Mouse (Mus musculus) lung, postnatal 0 days (tissue): ENCODE results near the gene Zfp654. TPM values are rescaled to one million over a fixed set of nuclear protein-coding genes. Genes with fewer than 3 reads are reported as not detected.

Experiments used
- ATAC-seq: fragments of 200-750 bp; cut with Nextera tagmentation; 2 replicates; pipeline ENCODE4 v1.8.0; 2017; ENCODE audit warnings: moderate library complexity
- DNase-seq: peaks from one replicate; pipeline ENCODE4 v3.0.0-alpha.2; 2016; ENCODE audit warnings: low spot score
- H3K27ac ChIP-seq: fragments of 300-500 bp; sonication (generic); 2 replicates; pipeline ENCODE4 v1.5.1; 2014; ENCODE audit warnings: antibody characterized with exemption, mild to moderate bottlenecking, low read length, mixed read lengths
- H3K27me3 ChIP-seq: fragments of 300-500 bp; sonication (generic); replicated peaks from 2 replicates; pipeline ENCODE4 v1.6.1; 2014; ENCODE audit warnings: low read length, mixed read lengths; ENCODE audit not compliant: insufficient read depth
- H3K36me3 ChIP-seq: fragments of 300-500 bp; sonication (generic); 2 replicates; pipeline ENCODE4 v1.6.1; 2014; ENCODE audit warnings: low read length, mixed read lengths; ENCODE audit not compliant: insufficient read depth
- H3K4me1 ChIP-seq: fragments of 300-500 bp; sonication (generic); 2 replicates; pipeline ENCODE4 v1.6.1; 2014; ENCODE audit warnings: antibody characterized with exemption, low read depth, low read length, mixed read lengths; ENCODE audit not compliant: insufficient read depth
- H3K4me2 ChIP-seq: fragments of 300-500 bp; sonication (generic); replicated peaks from 2 replicates; pipeline ENCODE4 v1.6.1; 2014; ENCODE audit warnings: low read depth, mild to moderate bottlenecking, low read length, moderate library complexity, mixed read lengths
- H3K4me3 ChIP-seq: fragments of 300-500 bp; sonication (generic); 2 replicates; pipeline ENCODE4 v1.5.1; 2014; ENCODE audit warnings: low read depth, low read length
- H3K9ac ChIP-seq: fragments of 300-500 bp; sonication (generic); replicated peaks from 2 replicates; pipeline ENCODE4 v1.6.1; 2014; ENCODE audit warnings: low read depth, mild to moderate bottlenecking
- H3K9me3 ChIP-seq: fragments of 300-500 bp; sonication (generic); 2 replicates; pipeline ENCODE4 v1.6.1; 2016; ENCODE audit warnings: low read length, mixed read lengths
- CTCF ChIP-seq: IDR thresholded peaks from 2 replicates; pipeline ENCODE4 v1.5.1; 2016; ENCODE audit warnings: antibody characterized with exemption, mild to moderate bottlenecking
- EP300 ChIP-seq: IDR thresholded peaks from 2 replicates; pipeline ENCODE4 v1.6.1; 2016; ENCODE audit warnings: antibody characterized with exemption, mild to moderate bottlenecking, control low read depth
- WGBS: fragments of 180-500 bp; shearing (Covaris S2); extraction: QIAGEN DNeasy Blood & Tissue Kit; methylation state at CpG from one replicate; pipeline ENCODE4 v1.1.7; 2014; 5-methylcytosine and 5-hydroxymethylcytosine counted together
- polyA plus RNA-seq: library from polyadenylated mRNA; unstranded; fragments of >200 nt; fragmentation: Nextera tagmentation; extraction: Ambion mirVana; gene quantifications from 2 replicates; pipeline ENCODE4 v1.2.1, GENCODE M21; 2015

Gene Zfp654
- 3.7 and 4.1 TPM in 2 replicates for polyA plus RNA-seq

DNA sequence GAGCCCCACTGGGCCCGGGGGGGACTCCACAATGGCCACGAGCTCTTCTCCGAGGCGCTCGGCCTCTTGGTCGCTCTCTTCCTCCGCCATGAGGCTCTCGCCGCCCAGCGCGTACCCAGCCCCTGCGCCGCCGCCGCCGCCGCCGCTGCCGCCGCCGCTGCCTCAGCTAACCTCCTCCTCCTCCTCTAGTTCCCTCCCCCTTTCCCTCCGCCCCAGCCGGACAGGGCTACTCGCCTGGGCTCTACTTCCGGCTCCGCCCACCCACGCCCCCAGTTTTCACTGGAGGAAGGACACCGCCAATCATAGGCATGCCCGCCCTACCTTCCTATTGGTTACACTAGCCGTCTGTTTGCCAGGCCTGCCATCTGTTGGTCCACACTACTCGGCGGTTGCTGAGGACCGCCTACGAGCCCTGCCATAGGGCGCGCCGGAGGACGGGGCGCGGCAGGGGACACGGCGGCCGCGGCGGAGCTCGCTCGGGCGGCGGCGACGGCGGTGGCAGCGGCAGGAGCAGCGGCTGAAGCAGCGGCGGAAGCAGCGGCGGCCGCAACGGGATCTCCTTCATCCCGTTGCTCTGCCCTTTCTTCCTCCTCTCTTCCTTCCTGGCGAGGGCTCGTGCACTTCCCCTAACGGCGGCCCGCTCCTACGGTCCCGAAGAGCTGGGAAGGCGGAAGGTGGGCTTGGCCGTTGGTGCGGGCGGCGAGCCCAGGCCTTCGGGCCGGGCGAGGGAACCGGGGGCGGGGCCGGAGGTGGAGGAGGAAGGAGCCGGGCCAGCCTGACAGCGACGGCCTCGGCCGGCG is at the start of gene Zfp654, which contains the start of gene Cggbp1:
Gene Zfp654, minus strand, starts transcription at position 90 of the 800 bp plus-strand sequence.
Gene Cggbp1, plus strand, starts transcription at position 434 of the 800 bp plus-strand sequence.
- Histone ChIP-seq H3K9me3 (no peaks in the 10 kb centered on the region), H3K27me3 (no peaks in the 10 kb centered on the region), H3K36me3 (peaks cover 4% of the 10 kb centered on the region; the same call in 1 of the 2 replicates), H3K4me3 (peak within 1 kb of the TSS; percentile 95), H3K9ac (peak within 1 kb of the TSS; percentile 91), H3K4me1 (peaks cover 6% of the 10 kb centered on the region; the same call in 1 of the 2 replicates), H3K27ac (peak within 1 kb of the TSS; percentile 98), H3K4me2 (peak within 1 kb of the TSS; percentile 88)
- 1% methylated on average over 52 of the region's 85 CpGs for WGBS
- TF ChIP-seq EP300, result peak; percentile 34; the same call in 1 of the 2 replicates
- no peak for TF ChIP-seq CTCF
- peak; percentile 99 for ATAC-seq
- peak; percentile 100 for DNase-seq

DNA sequence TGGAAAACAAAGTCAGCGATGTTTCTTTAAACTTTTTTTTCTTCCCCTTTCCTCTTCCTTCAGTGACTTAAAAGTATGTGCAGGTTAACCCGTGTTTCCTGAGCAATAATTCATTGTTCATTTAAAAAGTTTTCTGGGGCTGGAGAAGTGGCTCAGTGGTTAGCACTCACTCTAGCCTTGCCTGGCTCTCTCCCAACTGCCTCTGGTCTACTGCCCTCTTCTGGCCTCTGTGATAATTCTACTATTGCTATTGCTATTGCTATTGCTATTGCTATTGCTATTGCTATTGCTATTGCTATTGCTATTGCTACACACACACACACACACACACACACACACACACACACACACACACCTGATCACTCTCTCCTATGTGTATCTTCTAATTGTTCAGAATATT is 47.6 kb upstream of the Zfp654 start:
- Histone ChIP-seq H3K36me3 (no peaks in the 10 kb centered on the region), H3K9me3 (no peaks in the 10 kb centered on the region), H3K27ac (no peak overlapping the region), H3K4me1 (no peaks in the 10 kb centered on the region), H3K27me3 (no peaks in the 10 kb centered on the region), H3K9ac (no peak overlapping the region), H3K4me2 (no peak overlapping the region), H3K4me3 (no peak overlapping the region)
- no peak for ATAC-seq
- TF ChIP-seq CTCF (peak; percentile 64), EP300 (no peak)
- peak; percentile 32 for DNase-seq
- 44% methylated on average over 2 of the region's 2 CpGs for WGBS

DNA sequence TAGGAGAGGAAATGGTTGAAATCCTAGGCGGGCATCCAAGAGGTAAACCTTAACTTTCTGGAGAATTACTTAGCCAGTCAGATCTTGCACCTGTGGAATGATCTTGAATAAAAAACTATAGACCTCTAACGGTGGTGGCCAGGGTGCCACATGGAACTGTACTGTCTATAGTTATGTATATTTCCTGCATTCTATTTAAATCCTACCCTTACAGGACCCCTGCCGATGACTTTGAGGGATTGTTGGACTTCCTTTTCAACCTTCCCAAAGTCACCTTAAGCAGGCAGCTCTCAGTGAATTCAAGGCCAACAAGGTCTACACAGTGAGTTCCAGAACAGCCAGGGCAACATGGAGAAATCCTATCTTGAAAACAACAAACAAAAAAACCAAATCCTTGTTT is 38.0 kb upstream of the Zfp654 start:
- no peaks in the 10 kb centered on the region for H3K36me3 ChIP-seq
- no peaks in the 10 kb centered on the region for H3K9me3 ChIP-seq
- H3K4me2 ChIP-seq, result no peak overlapping the region
- DNase-seq (no peak), ATAC-seq (no peak)
- H3K4me3 ChIP-seq, result no peak overlapping the region
- TF ChIP-seq CTCF (no peak), EP300 (no peak)
- no peak overlapping the region for H3K27ac ChIP-seq
- H3K27me3 ChIP-seq, result no peaks in the 10 kb centered on the region
- whole genome bisulfite sequencing, result 86% methylated on average over 3 of the region's 3 CpGs
- H3K9ac ChIP-seq, result no peak overlapping the region
- peaks cover under 1% of the 10 kb centered on the region; the same call in 1 of the 2 replicates for H3K4me1 ChIP-seq

DNA sequence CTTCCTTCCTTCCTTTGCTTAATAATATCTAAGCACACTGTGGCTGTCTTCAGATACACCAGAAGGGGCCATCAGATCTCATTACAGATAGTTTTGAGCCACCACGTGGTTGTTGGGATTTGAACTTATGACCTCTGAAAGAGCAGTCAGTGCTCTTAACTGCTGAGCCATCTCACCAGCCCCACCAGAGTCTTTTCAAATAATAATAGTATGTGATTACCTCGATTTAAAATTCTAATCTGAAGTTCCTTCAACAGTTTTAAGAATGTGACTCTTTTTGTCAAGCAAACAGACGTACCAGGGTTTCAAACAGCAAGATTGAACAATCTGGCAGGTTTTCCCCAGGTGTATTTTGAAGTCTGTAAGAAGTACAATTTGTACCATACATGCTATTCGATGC is 34.1 kb upstream of the Zfp654 start:
- 53% methylated on average over 4 of the region's 4 CpGs for WGBS
- H3K9me3 ChIP-seq, result no peaks in the 10 kb centered on the region
- no peak for TF ChIP-seq EP300
- TF ChIP-seq CTCF, result no peak

DNA sequence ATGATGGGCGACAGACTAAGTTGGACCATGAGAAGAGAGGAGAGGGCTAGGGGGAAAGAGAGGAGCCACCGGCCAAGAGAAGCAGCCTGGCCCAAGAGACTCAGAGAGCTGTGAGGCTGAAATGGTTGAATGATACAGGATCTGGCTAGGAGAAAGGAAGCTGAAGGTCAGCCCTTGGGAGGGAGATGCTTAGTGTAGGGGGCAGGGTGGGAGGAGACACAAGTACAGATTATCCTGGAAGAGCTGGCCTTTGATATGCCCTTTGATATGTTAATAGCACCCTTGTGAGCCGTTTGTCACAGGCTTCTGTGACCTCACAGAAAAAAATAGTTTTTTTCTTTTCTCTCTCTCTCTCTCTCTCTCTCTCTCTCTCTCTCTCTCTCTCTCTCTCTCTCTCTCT is 33.7 kb upstream of the Zfp654 start:
- ATAC-seq (no peak), DNase-seq (no peak)
- H3K4me2 ChIP-seq, result no peak overlapping the region
- H3K4me3 ChIP-seq, result no peak overlapping the region
- no peaks in the 10 kb centered on the region for H3K36me3 ChIP-seq
- no peaks in the 10 kb centered on the region for H3K27me3 ChIP-seq
- 27% methylated on average over 3 of the region's 3 CpGs for WGBS
- H3K9me3 ChIP-seq, result no peaks in the 10 kb centered on the region
- H3K9ac ChIP-seq, result no peak overlapping the region
- peaks cover 3% of the 10 kb centered on the region; the same call in 1 of the 2 replicates for H3K4me1 ChIP-seq
- no peak overlapping the region for H3K27ac ChIP-seq
- TF ChIP-seq CTCF (no peak), EP300 (no peak)

More for the DNA sequence above, 34.1 kb upstream of the Zfp654 start:
- no peaks in the 10 kb centered on the region for H3K27me3 ChIP-seq
- no peak overlapping the region for H3K9ac ChIP-seq
- no peak overlapping the region for H3K27ac ChIP-seq
- ATAC-seq, result no peak
- no peak overlapping the region for H3K4me2 ChIP-seq
- H3K4me3 ChIP-seq, result no peak overlapping the region
- no peak for DNase-seq
- peaks cover 3% of the 10 kb centered on the region; the same call in 1 of the 2 replicates for H3K4me1 ChIP-seq
- H3K36me3 ChIP-seq, result no peaks in the 10 kb centered on the region

DNA sequence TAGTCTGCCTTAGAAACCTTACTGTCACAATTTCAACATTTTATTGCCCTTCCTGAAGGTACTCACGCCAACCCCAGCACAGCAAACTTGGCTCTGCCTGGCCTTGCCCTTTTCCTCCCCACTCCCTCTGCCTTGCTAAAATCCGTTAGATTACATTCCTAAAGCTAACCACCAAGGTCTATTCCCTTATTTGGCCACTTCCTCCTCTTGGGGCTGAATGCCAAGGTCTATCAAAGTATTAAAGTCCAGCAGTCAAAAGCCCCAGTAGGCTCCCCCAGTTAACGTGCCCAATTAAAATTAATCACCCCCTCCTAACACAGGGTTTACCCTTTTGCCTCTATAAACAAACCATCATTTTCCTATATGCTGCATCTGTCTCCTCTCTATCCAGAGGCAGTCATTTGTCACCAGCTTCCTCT is 33.0 kb upstream of the Zfp654 start:
- H3K4me3 ChIP-seq, result no peak overlapping the region
- H3K9me3 ChIP-seq, result no peaks in the 10 kb centered on the region
- H3K36me3 ChIP-seq, result no peaks in the 10 kb centered on the region
- H3K4me2 ChIP-seq, result no peak overlapping the region
- no peak overlapping the region for H3K9ac ChIP-seq
- H3K27me3 ChIP-seq, result no peaks in the 10 kb centered on the region
- 12% methylated on average over 3 of the region's 3 CpGs for WGBS
- TF ChIP-seq CTCF (no peak), EP300 (no peak)
- H3K4me1 ChIP-seq, result peaks cover 3% of the 10 kb centered on the region; the same call in 1 of the 2 replicates
- no peak overlapping the region for H3K27ac ChIP-seq
- ATAC-seq, result no peak
- no peak for DNase-seq
